Mouse (Mus musculus) E14TG2a.4 (cell line): ENCODE measurements at regions not wholly inside any gene's neighbourhood (a gene's known extent, or its start where the extent isn't known, plus 50 kb on each side); places are given as distances from the start of the nearest gene placed in this dataset.

ENCODE experiments used
- CTCF ChIP-seq: conservative IDR thresholded peaks from 2 replicates; pipeline ENCODE4 v1.5.1; 2014; ENCODE audit warnings: low read length
- POU5F1 ChIP-seq: IDR thresholded peaks from 2 replicates; pipeline ENCODE4 v1.6.1; 2014; ENCODE audit warnings: low read length, borderline replicate concordance

DNA sequence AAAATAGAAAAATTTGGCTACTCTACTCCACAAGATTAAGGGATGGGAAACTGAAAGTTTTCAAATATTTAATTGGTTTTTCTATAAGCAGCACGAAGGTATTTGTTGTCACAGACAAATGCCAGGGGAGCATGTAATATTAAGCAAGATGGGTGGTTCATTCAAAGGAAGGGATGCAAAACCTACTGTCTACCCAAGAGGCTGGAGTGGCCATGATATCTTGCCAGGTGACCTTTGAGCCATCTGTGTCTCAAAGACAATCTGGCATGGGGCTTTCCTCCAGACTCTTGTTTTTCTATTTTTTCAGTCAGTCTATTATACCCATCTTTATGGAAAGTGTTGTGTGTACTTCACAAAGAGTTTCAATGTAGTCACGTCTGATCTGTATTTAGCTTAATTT lies 208.6 kb downstream of the Pdha2 start:
- TF ChIP-seq CTCF (no peak), POU5F1 (no peak)
